Mouse (Mus musculus): ENCODE measurements around the gene Pipox. TPM values are rescaled to one million over a fixed set of nuclear protein-coding genes. Genes with fewer than 3 reads are reported as not detected.

Gene Pipox
- polyA plus RNA-seq, 1 experiment from 2014 or later = 5.5 TPM

DNA sequence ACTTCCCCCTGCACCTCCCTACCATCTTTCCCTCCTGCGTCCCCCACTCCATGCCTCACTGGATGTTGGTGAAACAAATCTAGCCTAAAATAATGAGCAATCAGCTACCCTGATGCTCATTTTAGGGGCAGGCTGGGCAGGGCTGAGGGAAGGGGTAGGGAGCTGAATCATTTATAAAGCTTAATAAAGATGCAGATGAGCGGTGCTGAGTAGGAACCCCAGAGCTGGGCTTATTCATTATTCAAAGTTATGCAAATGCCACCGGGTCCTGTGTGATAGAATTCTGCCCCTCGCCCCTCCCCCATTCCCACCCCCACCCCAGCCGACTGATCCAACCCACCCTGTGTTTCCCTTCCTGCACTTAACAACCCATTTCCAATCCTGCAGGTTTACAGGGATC is 18.6 kb downstream of the Pipox start:
- no peak overlapping the region for H3K9ac ChIP-seq (replicated peaks)
- WGBS = 20% methylated on average over 5 of the region's 5 CpGs
- no peak overlapping the region for H3K4me2 ChIP-seq
- ATAC-seq (ENCODE audit: low FRiP score) = no peak
- H3K9me3 ChIP-seq (replicated peaks) = no peaks in the 10 kb centered on the region
- no peaks in the 10 kb centered on the region for H3K27me3 ChIP-seq (replicated peaks)
- H3K36me3 ChIP-seq = no peaks in the 10 kb centered on the region
- peak overlapping the region; percentile 6; the same call in 1 of the 2 replicates for H3K27ac ChIP-seq (replicated peaks)
- peaks cover 61% of the 10 kb centered on the region for H3K4me1 ChIP-seq
- H3K4me3 ChIP-seq (replicated peaks) = no peak overlapping the region

DNA sequence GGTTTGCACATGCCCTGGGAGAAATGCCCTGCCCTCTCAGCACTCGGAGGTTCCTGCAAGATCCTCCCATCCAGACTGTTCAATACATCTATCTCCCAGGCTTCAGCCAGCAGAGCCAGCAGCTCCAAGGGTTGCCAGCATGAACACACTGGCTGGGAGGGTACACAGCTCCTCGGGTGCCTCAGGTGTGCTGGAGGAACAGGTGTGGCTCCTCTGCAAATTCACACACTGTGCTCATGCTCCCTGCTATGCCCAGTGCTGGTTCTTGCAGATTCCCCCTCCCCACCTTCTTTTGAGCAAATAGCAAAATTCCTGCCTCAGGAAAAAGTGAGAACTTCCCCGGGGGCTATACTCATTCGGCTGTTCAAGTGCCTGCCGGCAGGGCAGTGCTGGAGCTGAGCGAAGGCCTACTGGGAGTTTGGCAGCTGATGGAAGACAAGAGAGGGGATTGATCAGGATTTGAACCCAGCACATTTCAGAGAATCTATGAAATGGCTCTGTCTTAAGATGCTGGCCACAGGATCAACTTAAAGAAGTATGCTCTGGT is 19.1 kb downstream of the Pipox start:
- Histone ChIP-seq H3K27ac (replicated peaks) (peak overlapping the region; percentile 6; the same call in 1 of the 2 replicates), H3K4me3 (replicated peaks) (no peak overlapping the region), H3K9ac (replicated peaks) (no peak overlapping the region), H3K9me3 (replicated peaks) (no peaks in the 10 kb centered on the region), H3K4me2 (no peak overlapping the region), H3K27me3 (replicated peaks) (no peaks in the 10 kb centered on the region), H3K4me1 (peaks cover 56% of the 10 kb centered on the region), H3K36me3 (no peaks in the 10 kb centered on the region)
- 38% methylated on average over 6 of the region's 6 CpGs for WGBS
- no peak for ATAC-seq (ENCODE audit: low FRiP score)

DNA sequence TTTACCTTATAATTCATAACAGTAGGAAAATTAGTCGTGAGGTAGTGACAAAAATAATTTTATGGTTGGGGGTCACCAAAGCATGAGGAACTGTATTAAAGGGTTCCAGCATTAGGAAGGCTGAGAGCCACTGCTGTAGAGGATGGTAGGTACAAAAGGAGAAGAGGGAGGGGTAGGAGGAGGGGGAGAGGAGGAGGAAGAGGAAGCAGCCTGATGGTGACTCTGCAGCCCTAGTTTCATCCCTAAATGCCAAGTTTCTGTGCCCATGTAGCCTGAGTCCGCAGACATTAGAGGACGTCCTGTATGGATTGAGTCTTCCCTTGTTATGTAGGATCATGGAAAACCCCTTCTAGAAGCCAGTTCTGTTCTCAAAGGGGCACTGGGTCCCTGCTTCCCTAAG is 20.8 kb downstream of the Pipox start:
- 0 out of 2 replicates have a peak, but pooled peaks cover 3% of the 10 kb centered on the region for H3K27me3 ChIP-seq (replicated peaks)
- WGBS = 39% methylated on average over 3 of the region's 3 CpGs

DNA sequence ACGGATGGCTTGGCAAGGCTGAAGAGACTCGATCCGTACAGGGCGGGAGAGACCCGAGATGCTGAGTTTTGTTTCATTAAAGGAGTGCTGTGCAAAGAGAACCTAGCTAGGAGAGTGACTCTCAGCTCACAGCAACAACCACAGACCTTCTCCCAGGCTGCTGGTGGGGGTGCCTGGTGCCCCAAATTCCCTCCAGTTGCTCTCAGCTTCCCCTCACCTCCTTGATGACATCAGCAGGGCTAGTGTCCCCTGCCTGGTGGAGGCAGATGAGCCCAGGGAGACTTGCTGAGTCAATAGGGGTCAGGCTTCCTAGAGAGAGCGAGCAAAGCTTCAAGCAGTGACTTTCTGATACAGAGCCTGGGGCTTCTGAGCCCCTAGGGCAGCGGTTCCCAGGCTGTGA is 21.2 kb downstream of the Pipox start:
- Histone ChIP-seq H3K27ac (replicated peaks) (peak overlapping the region; percentile 75), H3K4me1 (peaks cover 67% of the 10 kb centered on the region), H3K4me2 (peak overlapping the region; percentile 40), H3K36me3 (no peaks in the 10 kb centered on the region), H3K4me3 (replicated peaks) (no peak overlapping the region), H3K9ac (replicated peaks) (0 out of 2 replicates have a peak overlapping the region, but pooled peaks have one; percentile 21), H3K9me3 (replicated peaks) (no peaks in the 10 kb centered on the region), H3K27me3 (replicated peaks) (0 out of 2 replicates have a peak, but pooled peaks cover 3% of the 10 kb centered on the region)
- 0 out of 2 replicates have a peak, but pooled peaks have one; percentile 26 for ATAC-seq (ENCODE audit: low FRiP score)
- WGBS = 4% methylated on average over 7 of the region's 7 CpGs

More for the DNA sequence above, 20.8 kb downstream of the Pipox start:
- Histone ChIP-seq H3K36me3 (no peaks in the 10 kb centered on the region), H3K4me1 (peaks cover 63% of the 10 kb centered on the region), H3K4me2 (no peak overlapping the region), H3K9ac (replicated peaks) (no peak overlapping the region), H3K4me3 (replicated peaks) (no peak overlapping the region), H3K9me3 (replicated peaks) (no peaks in the 10 kb centered on the region), H3K27ac (replicated peaks) (0 out of 2 replicates have a peak overlapping the region, but pooled peaks have one; percentile 75)
- ATAC-seq (ENCODE audit: low FRiP score) = no peak

DNA sequence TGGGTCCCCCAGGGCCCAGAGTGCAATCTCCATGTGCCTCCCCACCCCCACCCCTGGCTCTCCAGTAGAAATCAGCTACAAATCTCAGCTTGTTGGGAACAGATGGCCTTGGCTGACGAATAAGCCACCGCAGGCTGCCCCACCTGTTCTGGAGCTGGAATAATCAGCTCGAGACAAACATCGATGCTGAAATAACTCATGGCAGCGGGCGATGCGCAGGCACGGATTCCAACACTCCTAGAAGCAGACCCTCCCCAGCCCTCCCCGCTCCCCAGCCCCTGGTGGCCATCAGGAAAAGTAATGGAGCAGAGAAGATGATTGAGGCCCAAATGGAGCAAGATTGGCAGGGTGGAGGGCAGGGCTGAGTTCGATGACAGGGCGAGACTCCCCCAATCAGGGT is 21.7 kb downstream of the Pipox start:
- ATAC-seq (ENCODE audit: low FRiP score) = 0 out of 2 replicates have a peak, but pooled peaks have one; percentile 36
- Histone ChIP-seq H3K9me3 (replicated peaks) (no peaks in the 10 kb centered on the region), H3K4me3 (replicated peaks) (no peak overlapping the region), H3K36me3 (no peaks in the 10 kb centered on the region), H3K4me1 (peaks cover 72% of the 10 kb centered on the region), H3K27me3 (replicated peaks) (0 out of 2 replicates have a peak, but pooled peaks cover 3% of the 10 kb centered on the region), H3K4me2 (peak overlapping the region; percentile 40), H3K27ac (replicated peaks) (peak overlapping the region; percentile 75), H3K9ac (replicated peaks) (0 out of 2 replicates have a peak overlapping the region, but pooled peaks have one; percentile 21)
- WGBS = 2% methylated on average over 11 of the region's 11 CpGs

DNA sequence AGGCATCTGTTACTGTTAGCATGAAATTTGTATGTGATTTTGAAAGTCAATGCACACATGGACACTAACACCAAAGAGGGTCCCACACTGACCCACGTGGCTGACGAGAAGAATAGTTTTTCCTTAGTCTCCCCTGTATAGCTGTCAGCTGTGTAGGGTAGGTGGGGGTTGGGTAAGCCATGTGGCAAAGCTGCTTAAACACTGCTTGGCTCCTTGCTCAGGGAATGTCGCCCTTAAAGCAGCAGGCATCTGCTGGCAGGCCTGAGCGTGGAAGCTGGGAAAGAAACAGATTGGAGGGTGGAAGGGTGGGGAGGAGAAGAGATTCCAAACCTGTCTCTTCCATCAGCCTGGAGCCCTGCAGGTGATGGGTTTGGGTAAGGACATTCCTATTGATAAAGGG is 22.5 kb downstream of the Pipox start:
- Histone ChIP-seq H3K4me2 (no peak overlapping the region), H3K27me3 (replicated peaks) (0 out of 2 replicates have a peak, but pooled peaks cover 3% of the 10 kb centered on the region), H3K27ac (replicated peaks) (peak overlapping the region; percentile 37; the same call in 1 of the 2 replicates), H3K4me1 (peaks cover 72% of the 10 kb centered on the region), H3K9ac (replicated peaks) (no peak overlapping the region), H3K36me3 (no peaks in the 10 kb centered on the region), H3K4me3 (replicated peaks) (no peak overlapping the region), H3K9me3 (replicated peaks) (no peaks in the 10 kb centered on the region)
- WGBS = 20% methylated on average over 4 of the region's 4 CpGs
- peak; percentile 21; the same call in 1 of the 2 replicates for ATAC-seq (ENCODE audit: low FRiP score)

DNA sequence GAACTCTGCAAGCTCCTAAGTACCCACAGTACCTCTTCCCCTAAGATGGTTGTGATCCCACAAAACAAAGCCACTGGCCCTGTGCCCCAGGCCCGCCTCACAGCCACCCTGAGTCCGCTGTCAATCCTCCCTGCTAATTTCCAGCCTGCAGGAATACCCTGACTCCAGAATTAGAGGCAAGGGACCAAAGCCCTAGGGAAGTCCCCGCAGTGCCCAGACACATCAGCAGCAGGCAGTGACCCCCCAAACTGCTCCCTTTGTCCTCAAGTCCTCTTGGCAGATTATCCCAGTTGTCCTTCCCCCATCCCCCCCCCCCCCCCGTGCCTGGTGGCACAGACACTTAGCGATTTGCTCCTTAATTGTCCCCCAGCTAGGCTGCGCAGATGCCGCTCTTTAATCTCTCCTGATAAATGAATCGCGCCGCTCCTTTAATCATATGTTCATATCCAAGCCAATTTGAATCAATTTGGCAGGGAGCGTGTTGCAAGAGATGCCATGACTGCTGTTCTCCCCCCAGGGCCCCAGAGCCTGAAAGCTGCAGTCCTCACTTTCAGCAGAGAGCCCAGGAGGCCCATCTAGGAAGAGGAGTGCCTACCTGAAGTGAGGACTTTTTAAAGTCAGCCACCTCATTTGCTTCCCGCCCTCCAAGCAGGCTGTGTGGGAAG is 26.3 kb downstream of the Pipox start:
- WGBS = 10% methylated on average over 12 of the region's 12 CpGs
- Histone ChIP-seq H3K36me3 (peaks cover 8% of the 10 kb centered on the region; the same call in 1 of the 2 replicates), H3K4me1 (peaks cover 60% of the 10 kb centered on the region), H3K4me2 (0 out of 2 replicates have a peak overlapping the region, but pooled peaks have one; percentile 19), H3K9me3 (replicated peaks) (no peaks in the 10 kb centered on the region), H3K27ac (replicated peaks) (peak overlapping the region; percentile 61), H3K9ac (replicated peaks) (no peak overlapping the region), H3K4me3 (replicated peaks) (no peak overlapping the region), H3K27me3 (replicated peaks) (peaks cover 7% of the 10 kb centered on the region; the same call in 1 of the 2 replicates)
- no peak for ATAC-seq (ENCODE audit: low FRiP score)

DNA sequence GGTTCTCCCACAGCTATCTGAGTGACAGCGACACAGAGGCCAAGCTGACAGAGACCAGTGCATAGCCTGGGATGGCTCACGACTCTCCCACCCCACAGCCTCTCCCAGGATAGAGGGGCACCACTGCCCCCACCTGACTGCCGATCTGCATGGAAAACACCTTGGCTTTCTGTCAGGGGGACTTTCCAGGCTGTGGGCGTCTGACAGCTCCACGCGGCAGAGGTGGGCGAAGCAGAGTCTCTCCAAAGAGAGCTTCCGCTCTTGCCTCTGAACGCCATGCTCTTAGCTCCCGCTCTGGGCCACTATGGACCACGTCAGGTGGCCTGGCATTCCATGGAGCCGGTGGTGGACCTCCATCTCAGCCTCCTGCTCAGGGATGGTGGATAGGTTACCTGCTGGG is 29.1 kb downstream of the Pipox start:
- Histone ChIP-seq H3K27ac (replicated peaks) (peak overlapping the region; percentile 2; the same call in 1 of the 2 replicates), H3K4me3 (replicated peaks) (no peak overlapping the region), H3K36me3 (peaks cover 22% of the 10 kb centered on the region), H3K9me3 (replicated peaks) (no peaks in the 10 kb centered on the region), H3K9ac (replicated peaks) (no peak overlapping the region), H3K4me1 (peaks cover 57% of the 10 kb centered on the region), H3K27me3 (replicated peaks) (peaks cover 20% of the 10 kb centered on the region), H3K4me2 (no peak overlapping the region)
- 54% methylated on average over 12 of the region's 12 CpGs for WGBS
- 0 out of 2 replicates have a peak, but pooled peaks have one; percentile 36 for ATAC-seq (ENCODE audit: low FRiP score)

DNA sequence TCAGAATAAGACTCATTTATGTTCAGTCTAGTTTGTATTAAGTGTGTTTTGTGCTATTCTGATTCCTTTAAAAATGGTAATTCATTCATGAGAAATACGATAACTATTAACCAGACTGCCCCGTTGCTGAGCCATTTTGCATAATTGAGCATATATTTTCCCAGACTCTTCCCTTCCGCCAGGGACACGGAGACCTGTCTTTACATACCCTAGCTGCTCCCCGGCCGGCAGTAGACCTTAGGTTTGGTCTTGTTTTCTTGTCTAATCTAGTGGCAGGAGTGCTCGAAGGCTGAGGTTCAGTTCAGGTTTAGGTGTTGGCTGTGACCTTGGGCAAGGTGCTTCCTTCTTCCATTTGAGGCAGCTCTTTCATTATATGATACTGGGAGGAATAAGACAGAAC is 31.0 kb downstream of the Pipox start:
- H3K36me3 ChIP-seq = peaks cover 28% of the 10 kb centered on the region
- no peak overlapping the region for H3K4me2 ChIP-seq
- H3K9ac ChIP-seq (replicated peaks) = no peak overlapping the region
- H3K4me1 ChIP-seq = peaks cover 64% of the 10 kb centered on the region
- H3K4me3 ChIP-seq (replicated peaks) = no peak overlapping the region
- no peak for ATAC-seq (ENCODE audit: low FRiP score)
- H3K9me3 ChIP-seq (replicated peaks) = no peaks in the 10 kb centered on the region
- WGBS = 69% methylated on average over 7 of the region's 7 CpGs
- H3K27me3 ChIP-seq (replicated peaks) = peaks cover 16% of the 10 kb centered on the region
- no peak overlapping the region for H3K27ac ChIP-seq (replicated peaks)

DNA sequence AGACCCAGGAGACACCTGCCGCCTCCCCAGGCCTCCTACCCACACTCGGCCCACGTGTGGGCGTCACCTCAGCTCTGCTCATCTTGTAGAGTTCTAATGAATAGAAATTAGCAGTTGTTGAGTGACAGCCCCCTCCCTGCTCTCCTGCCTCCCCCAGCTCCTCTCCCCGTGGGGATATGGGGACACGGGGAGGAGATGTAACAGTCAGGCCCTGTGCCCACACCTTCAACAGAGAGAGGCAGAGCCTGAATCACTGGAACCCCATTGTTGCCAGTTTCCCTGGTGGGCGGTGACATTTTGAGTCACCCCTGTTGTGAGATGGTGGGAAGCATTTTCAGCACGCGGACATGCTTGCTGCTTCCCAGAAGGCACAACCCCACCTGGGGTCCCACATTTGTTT is 32.9 kb downstream of the Pipox start:
- ATAC-seq (ENCODE audit: low FRiP score) = no peak
- Histone ChIP-seq H3K36me3 (peaks cover 28% of the 10 kb centered on the region), H3K27ac (replicated peaks) (no peak overlapping the region), H3K9me3 (replicated peaks) (no peaks in the 10 kb centered on the region), H3K27me3 (replicated peaks) (peaks cover 18% of the 10 kb centered on the region), H3K4me2 (no peak overlapping the region), H3K4me1 (peaks cover 64% of the 10 kb centered on the region), H3K4me3 (replicated peaks) (no peak overlapping the region), H3K9ac (replicated peaks) (no peak overlapping the region)
- 75% methylated on average over 9 of the region's 9 CpGs for whole genome bisulfite sequencing

DNA sequence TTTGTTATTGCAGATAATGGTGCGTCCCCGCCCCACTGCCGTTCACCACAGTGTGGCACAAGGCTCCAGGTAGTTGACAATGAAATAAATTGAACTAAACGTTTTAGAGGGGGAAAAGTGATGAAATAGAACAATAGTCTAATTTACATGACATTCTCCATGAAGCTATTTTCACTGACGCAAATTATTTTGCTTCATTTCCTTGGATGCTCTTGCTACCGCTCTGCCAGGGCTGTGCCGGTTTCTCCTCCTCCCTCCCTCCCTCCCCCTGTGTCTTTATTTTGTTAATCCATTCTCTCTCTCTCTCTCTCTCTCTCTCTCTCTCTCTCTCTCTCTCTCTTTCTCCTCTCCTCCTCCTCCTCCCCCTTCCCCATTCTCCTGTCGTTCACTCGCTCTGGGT is 35.3 kb downstream of the Pipox start:
- Histone ChIP-seq H3K9ac (replicated peaks) (no peak overlapping the region), H3K9me3 (replicated peaks) (no peaks in the 10 kb centered on the region), H3K4me3 (replicated peaks) (no peak overlapping the region), H3K27me3 (replicated peaks) (peaks cover 15% of the 10 kb centered on the region), H3K36me3 (peaks cover 25% of the 10 kb centered on the region), H3K27ac (replicated peaks) (peak overlapping the region; percentile 83), H3K4me2 (no peak overlapping the region), H3K4me1 (peaks cover 75% of the 10 kb centered on the region)
- 30% methylated on average over 9 of the region's 9 CpGs for WGBS
- ATAC-seq (ENCODE audit: low FRiP score) = no peak

DNA sequence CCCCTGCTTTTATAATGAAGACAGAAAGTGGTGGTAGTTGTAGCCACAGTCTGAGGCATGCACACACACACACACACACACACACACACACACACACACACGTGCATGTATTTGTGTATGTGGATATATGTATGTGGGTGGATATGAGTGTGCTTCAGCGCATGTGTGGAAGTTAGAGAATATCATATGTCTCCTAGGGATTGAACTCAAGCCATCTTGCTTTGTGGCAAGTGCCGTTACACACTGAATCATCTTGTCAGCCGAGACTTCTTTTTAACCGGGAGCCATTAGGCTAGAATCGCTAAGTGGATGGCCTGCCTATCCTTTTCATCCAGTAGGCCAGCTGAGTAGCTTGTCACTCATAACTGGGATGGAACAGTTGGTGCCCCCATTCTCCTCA is 36.8 kb downstream of the Pipox start:
- ATAC-seq (ENCODE audit: low FRiP score) = no peak
- peak overlapping the region; percentile 83 for H3K27ac ChIP-seq (replicated peaks)
- peaks cover 81% of the 10 kb centered on the region for H3K4me1 ChIP-seq

More for the DNA sequence above, 36.8 kb downstream of the Pipox start:
- 63% methylated on average over 6 of the region's 6 CpGs for WGBS
- H3K36me3 ChIP-seq = peaks cover 36% of the 10 kb centered on the region
- no peak overlapping the region for H3K4me2 ChIP-seq
- H3K9me3 ChIP-seq (replicated peaks) = no peaks in the 10 kb centered on the region
- H3K4me3 ChIP-seq (replicated peaks) = no peak overlapping the region
- H3K27me3 ChIP-seq (replicated peaks) = peaks cover 15% of the 10 kb centered on the region
- no peak overlapping the region for H3K9ac ChIP-seq (replicated peaks)
